Mouse (Mus musculus) kidney, embryonic 14.5 days (tissue): ENCODE measurements around the gene Ssu2. TPM values are rescaled to one million over a fixed set of nuclear protein-coding genes. Genes with fewer than 3 reads are reported as not detected.

ENCODE experiments used
- ATAC-seq: fragments of 200-750 bp; cut with Nextera tagmentation; 2 replicates; pipeline ENCODE4 v1.8.0; 2017; ENCODE audit warnings: moderate number of reproducible peaks, mild to moderate bottlenecking, moderate TSS enrichment, moderate library complexity; ENCODE audit not compliant: low FRiP score, low TSS enrichment
- H3K27ac ChIP-seq: fragments of 300-500 bp; sonication (generic); 2 replicates; pipeline ENCODE4 v1.5.1; 2014; ENCODE audit warnings: low read depth, mild to moderate bottlenecking, low read length, moderate library complexity, mixed read lengths
- H3K27me3 ChIP-seq: fragments of 300-500 bp; sonication (generic); 2 replicates; pipeline ENCODE4 v1.6.1; 2014; ENCODE audit warnings: mild to moderate bottlenecking, low read length; ENCODE audit not compliant: control insufficient read depth, insufficient read depth
- H3K36me3 ChIP-seq: fragments of 300-500 bp; sonication (generic); 2 replicates; pipeline ENCODE4 v1.6.1; 2014; ENCODE audit warnings: low read length, mixed read lengths; ENCODE audit not compliant: control insufficient read depth, insufficient read depth
- H3K4me1 ChIP-seq: fragments of 300-500 bp; sonication (generic); 2 replicates; pipeline ENCODE4 v1.6.1; 2014; ENCODE audit warnings: low read length, mixed read lengths; ENCODE audit not compliant: control insufficient read depth, insufficient read depth
- H3K4me2 ChIP-seq: fragments of 300-500 bp; sonication (generic); replicated peaks from 2 replicates; pipeline ENCODE4 v1.6.1; 2014; ENCODE audit warnings: low read depth, mild to moderate bottlenecking, low read length
- H3K4me3 ChIP-seq: fragments of 300-500 bp; sonication (generic); 2 replicates; pipeline ENCODE4 v1.5.1; 2014; ENCODE audit warnings: mild to moderate bottlenecking, low read length
- H3K9ac ChIP-seq: fragments of 300-500 bp; sonication (generic); 2 replicates; pipeline ENCODE4 v1.6.1; 2014; ENCODE audit warnings: low read depth, mild to moderate bottlenecking, low read length, moderate library complexity
- H3K9me3 ChIP-seq: fragments of 300-500 bp; sonication (generic); 2 replicates; pipeline ENCODE4 v1.6.1; 2016; ENCODE audit warnings: low read length; ENCODE audit not compliant: control insufficient read depth
- WGBS: fragments of 180-500 bp; shearing (Covaris S2); extraction: QIAGEN DNeasy Blood & Tissue Kit; methylation state at CpG from one replicate; pipeline ENCODE4 v1.1.7; 2014; 5-methylcytosine and 5-hydroxymethylcytosine counted together
- polyA plus RNA-seq: library from polyadenylated mRNA; unstranded; fragments of >200 nt; fragmentation: Nextera tagmentation; extraction: Ambion mirVana; gene quantifications from 2 replicates; pipeline ENCODE4 v1.2.1, GENCODE M21; 2014

The Ssu2 gene
- polyA plus RNA-seq, 1 experiment from 2014 or later = 3.2 TPM

DNA sequence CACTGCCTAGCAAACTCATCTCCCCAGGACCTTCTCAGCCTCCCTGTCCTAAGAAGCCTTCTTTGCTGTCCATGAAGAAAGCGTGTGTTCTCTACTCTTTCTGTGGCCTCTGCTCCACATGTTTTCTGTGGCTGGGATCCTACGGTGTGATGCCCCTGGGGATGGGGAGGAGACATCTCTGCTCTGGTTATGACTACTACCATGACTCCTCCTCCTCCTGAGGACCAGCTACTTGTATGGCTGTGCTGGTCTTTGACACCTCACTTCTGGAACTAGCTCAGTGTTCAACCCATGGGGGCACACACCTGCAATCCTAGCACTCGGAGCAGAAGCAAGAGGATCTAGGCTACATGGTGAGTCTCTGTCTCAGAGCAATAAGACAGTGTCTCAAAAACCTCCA is 8.5 kb upstream of the Ssu2 start:
- Histone ChIP-seq H3K27ac (no peak overlapping the region), H3K4me1 (no peaks in the 10 kb centered on the region), H3K9ac (no peak overlapping the region), H3K36me3 (no peaks in the 10 kb centered on the region), H3K9me3 (no peaks in the 10 kb centered on the region), H3K4me3 (no peak overlapping the region), H3K27me3 (no peaks in the 10 kb centered on the region), H3K4me2 (no peak overlapping the region)
- ATAC-seq = no peak
- WGBS = 86% methylated on average over 3 of the region's 3 CpGs

- no peak overlapping the region for H3K4me2 ChIP-seq
- H3K4me3 ChIP-seq = no peak overlapping the region
- no peaks in the 10 kb centered on the region for H3K27me3 ChIP-seq
- WGBS = 95% methylated on average over 3 of the region's 3 CpGs
- no peak for ATAC-seq
- H3K36me3 ChIP-seq = no peaks in the 10 kb centered on the region
- H3K27ac ChIP-seq = no peak overlapping the region
- H3K9ac ChIP-seq = no peak overlapping the region
- H3K9me3 ChIP-seq = no peaks in the 10 kb centered on the region
- H3K4me1 ChIP-seq = no peaks in the 10 kb centered on the region
These were observed 562 bp upstream of the Ssu2 start for GRCm38 (mm10) chr6:112388385-112388784.

DNA sequence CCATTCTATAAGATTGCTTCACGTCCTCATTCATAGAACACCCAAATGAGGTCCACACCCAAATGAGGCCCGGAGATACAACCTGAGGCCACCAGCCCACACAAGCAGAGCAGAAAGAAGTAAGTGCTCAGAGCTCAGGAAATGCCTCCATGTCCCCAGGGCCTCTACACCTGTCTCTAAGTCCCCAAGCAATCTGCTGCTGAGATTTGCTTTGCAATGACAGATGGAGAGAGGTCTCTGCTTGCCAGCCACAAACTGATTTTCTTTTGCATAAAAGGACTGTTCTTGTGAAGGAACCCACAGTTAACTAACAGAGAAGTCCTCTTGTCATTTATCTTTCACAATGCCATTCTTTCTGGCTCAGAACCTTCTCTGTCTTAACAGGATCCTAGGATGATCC is 1.6 kb downstream of the Ssu2 start:
- ATAC-seq = no peak
- Histone ChIP-seq H3K36me3 (no peaks in the 10 kb centered on the region), H3K4me2 (no peak overlapping the region), H3K4me1 (no peaks in the 10 kb centered on the region), H3K9ac (no peak overlapping the region), H3K27me3 (no peaks in the 10 kb centered on the region), H3K4me3 (no peak overlapping the region), H3K9me3 (no peaks in the 10 kb centered on the region), H3K27ac (no peak overlapping the region)
- WGBS = 48% methylated on average over 2 of the region's 2 CpGs

DNA sequence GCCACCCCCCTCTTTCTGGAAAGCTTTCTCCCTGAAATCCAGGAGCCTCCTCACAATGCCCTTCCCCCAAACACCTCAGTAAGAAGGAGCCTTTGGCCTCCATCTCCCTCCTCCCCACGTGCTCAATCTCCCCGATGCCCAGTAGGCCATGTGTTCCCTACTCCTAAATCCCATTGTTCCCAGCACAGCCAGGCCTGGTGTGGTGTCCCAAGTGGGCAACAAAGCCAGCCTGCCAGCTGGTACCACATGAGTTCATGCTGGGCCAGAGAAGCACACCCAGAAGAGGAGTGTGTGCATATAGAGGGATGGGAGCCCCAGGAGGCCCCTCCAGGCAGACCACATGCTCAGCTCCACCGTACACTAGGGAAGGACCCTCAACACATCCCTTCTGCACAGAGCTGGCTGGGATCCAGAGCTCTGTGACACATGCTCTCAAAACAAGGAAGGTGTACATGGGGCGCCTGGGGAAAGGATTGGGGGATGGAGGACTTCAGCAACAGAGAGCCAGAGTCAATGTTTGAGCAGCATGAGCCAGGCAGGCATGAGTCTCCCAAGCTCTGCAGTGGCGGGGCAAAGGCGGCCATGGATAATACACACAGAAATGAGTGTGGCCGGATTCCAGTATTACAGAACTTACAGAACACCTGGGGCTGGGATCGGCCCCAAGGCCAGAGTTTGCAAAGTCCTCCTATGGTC is 4.7 kb downstream of the Ssu2 start:
- Histone ChIP-seq H3K27ac (no peak overlapping the region), H3K27me3 (no peaks in the 10 kb centered on the region), H3K9me3 (no peaks in the 10 kb centered on the region), H3K4me3 (no peak overlapping the region), H3K36me3 (no peaks in the 10 kb centered on the region), H3K4me1 (no peaks in the 10 kb centered on the region), H3K4me2 (no peak overlapping the region), H3K9ac (no peak overlapping the region)
- WGBS = 81% methylated on average over 8 of the region's 8 CpGs
- ATAC-seq = no peak

GRCm38 (mm10) chr6:112379054-112379453 is 8.8 kb downstream of the Ssu2 start:
- H3K27me3 ChIP-seq = no peaks in the 10 kb centered on the region
- 85% methylated on average over 9 of the region's 9 CpGs for WGBS

DNA sequence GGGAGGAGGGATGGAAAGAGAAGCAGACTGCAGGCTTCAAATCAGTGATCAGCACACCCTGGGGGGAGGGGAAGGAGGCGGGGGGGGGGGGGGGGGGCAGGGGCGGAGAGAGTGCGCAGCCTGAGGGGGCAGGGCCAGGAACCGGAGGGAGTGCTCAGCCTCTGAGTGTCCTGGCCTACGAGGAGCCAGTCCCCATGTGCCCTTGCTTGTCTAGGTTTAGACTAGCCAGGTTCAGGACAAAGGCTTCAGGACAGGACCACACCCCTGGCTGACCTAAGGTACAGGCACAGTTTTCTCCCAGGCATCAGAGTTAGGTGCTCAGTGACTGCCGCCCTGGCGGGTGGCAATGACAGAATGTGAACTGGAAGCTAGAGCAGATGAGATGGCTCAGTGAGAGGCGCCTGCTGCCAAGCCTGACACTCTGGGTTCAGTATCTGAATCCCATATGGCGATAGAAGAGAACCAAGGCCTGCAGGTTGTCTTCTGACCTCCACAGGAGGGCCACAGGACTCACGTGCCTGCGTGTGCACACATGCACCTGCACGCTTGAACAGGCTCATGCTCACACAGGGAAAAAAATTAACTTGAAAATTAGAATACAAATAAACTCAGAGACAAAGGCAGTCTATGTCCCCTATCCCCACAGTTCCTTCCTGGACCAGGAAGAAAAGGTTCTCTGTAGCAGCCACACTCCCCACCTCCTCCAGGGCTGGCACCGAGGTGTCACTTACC is 12.0 kb downstream of the Ssu2 start:
- no peaks in the 10 kb centered on the region for H3K9me3 ChIP-seq
- ATAC-seq = peak; percentile 33; the same call in 1 of the 2 replicates
- H3K4me1 ChIP-seq = no peaks in the 10 kb centered on the region
- H3K4me2 ChIP-seq = no peak overlapping the region
- no peak overlapping the region for H3K27ac ChIP-seq
- 57% methylated on average over 11 of the region's 13 CpGs for WGBS
- H3K4me3 ChIP-seq = no peak overlapping the region
- no peak overlapping the region for H3K9ac ChIP-seq
- no peaks in the 10 kb centered on the region for H3K27me3 ChIP-seq
- H3K36me3 ChIP-seq = no peaks in the 10 kb centered on the region

More at GRCm38 (mm10) chr6:112379054-112379453, 8.8 kb downstream of the Ssu2 start:
- Histone ChIP-seq H3K4me2 (no peak overlapping the region), H3K27ac (no peak overlapping the region), H3K4me1 (no peaks in the 10 kb centered on the region), H3K9me3 (no peaks in the 10 kb centered on the region), H3K36me3 (no peaks in the 10 kb centered on the region), H3K9ac (no peak overlapping the region), H3K4me3 (no peak overlapping the region)
- ATAC-seq = no peak

GRCm38 (mm10) chr6:112373886-112374585 is 13.8 kb downstream of the Ssu2 start:
- Histone ChIP-seq H3K27me3 (no peaks in the 10 kb centered on the region), H3K9ac (no peak overlapping the region), H3K4me1 (no peaks in the 10 kb centered on the region), H3K4me3 (no peak overlapping the region), H3K9me3 (no peaks in the 10 kb centered on the region), H3K36me3 (no peaks in the 10 kb centered on the region), H3K4me2 (no peak overlapping the region), H3K27ac (no peak overlapping the region)
- 42% methylated on average over 8 of the region's 8 CpGs for WGBS
- peak; percentile 67 for ATAC-seq

DNA sequence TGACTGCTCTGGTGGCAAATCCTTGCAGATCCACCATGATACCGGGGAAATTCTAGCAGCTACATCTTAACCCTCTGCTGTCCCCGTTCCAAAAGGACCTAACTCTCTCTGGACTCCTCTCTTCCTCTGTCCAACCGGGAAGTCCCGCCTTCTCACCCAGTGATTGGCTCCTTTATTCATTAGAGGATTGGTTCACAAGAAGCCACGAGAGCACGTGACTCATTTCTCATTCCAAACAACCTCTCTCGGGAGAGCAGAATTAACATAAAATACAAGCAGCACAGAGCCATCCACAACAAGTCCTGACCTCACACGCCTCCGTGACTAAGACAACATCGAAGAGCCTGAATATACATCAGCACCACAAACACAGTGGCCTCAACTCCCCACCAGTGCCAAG is 22.5 kb downstream of the Ssu2 start:
- Histone ChIP-seq H3K27me3 (no peaks in the 10 kb centered on the region), H3K4me1 (no peaks in the 10 kb centered on the region), H3K4me3 (no peak overlapping the region), H3K9me3 (no peaks in the 10 kb centered on the region), H3K4me2 (no peak overlapping the region), H3K27ac (no peak overlapping the region), H3K36me3 (no peaks in the 10 kb centered on the region), H3K9ac (no peak overlapping the region)
- ATAC-seq = no peak
- WGBS = 79% methylated on average over 10 of the region's 10 CpGs

DNA sequence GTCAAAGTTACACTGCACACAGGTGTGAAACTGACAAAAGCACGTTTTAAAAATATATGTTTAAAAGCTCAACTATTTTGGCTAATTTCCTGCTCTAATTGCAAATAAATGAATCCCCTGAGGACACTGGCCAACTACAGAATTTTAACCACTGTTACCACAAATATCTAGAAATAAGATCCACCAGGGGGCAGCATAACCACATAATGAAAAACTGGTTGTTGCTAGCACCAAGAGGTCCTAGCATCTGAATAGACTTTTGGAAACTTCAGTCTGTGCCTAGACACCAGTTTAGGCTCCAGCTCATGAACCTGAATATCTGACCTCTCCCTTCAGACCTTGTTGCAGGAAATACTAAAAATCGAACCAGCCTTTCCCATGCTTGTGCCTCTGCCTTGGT is 23.2 kb downstream of the Ssu2 start:
- no peak for ATAC-seq
- no peak overlapping the region for H3K27ac ChIP-seq

More for the DNA sequence above, 23.2 kb downstream of the Ssu2 start:
- Histone ChIP-seq H3K9me3 (no peaks in the 10 kb centered on the region), H3K4me2 (no peak overlapping the region), H3K9ac (no peak overlapping the region), H3K36me3 (no peaks in the 10 kb centered on the region), H3K4me3 (no peak overlapping the region), H3K4me1 (no peaks in the 10 kb centered on the region), H3K27me3 (no peaks in the 10 kb centered on the region)
- 39% methylated on average over 2 of the region's 2 CpGs for WGBS
